In genomic region chr7:16842645-16843063, GRCm38 (mm10) we compare ENCODE assay signal across 8 mouse cellular contexts. TPM values are rescaled to one million over a fixed set of nuclear protein-coding genes. Genes with fewer than 3 reads are reported as not detected.
DNase-seq lines count a peak whose midpoint lies in the region; ATAC-seq lines count a peak whose summit lies in the region.

Gene Prkd2 (plus strand): TSS chr7:16842902.

- peaks cover 29% of the 10 kb centered on the region for H3K4me1 ChIP-seq in intestine, embryonic 15.5 days (replicated peaks)

- peak within 1 kb of the TSS; percentile 78 for H3K27ac ChIP-seq in intestine, embryonic 15.5 days

- peak within 1 kb of the TSS; percentile 99 for H3K4me2 ChIP-seq in intestine, embryonic 15.5 days (replicated peaks)

- no peaks in the 10 kb centered on the region for H3K27me3 ChIP-seq in intestine, embryonic 15.5 days (replicated peaks)

- ATAC-seq in intestine, embryonic 15.5 days: peak; percentile 89
- peak; percentile 74 for ATAC-seq in megakaryocyte-erythroid progenitor cell, adult 5-6 weeks (replicated peaks; ENCODE audit: low FRiP score, low TSS enrichment, poor library complexity, severe bottlenecking)

- H3K9me3 ChIP-seq in intestine, embryonic 15.5 days: no peaks in the 10 kb centered on the region

- H3K36me3 ChIP-seq in intestine, embryonic 15.5 days: peaks cover 28% of the 10 kb centered on the region

- under 1% methylated on average over 29 of the region's 32 CpGs for WGBS in intestine, embryonic 15.5 days

- intact Hi-C loops in left cerebral cortex, postnatal 14 days (cut with DNase I): no loop called here

- H3K9ac ChIP-seq in intestine, embryonic 15.5 days: peak within 1 kb of the TSS; percentile 71

- peak; percentile 95 for DNase-seq in adrenal gland, postnatal 10 days
- peak; percentile 93 for DNase-seq in embryo, embryonic 9.5 days (ENCODE audit: extremely low spot score)
- DNase-seq in gastrocnemius, postnatal 4 days (ENCODE audit: low spot score in 2 of 2): peak; percentile 79 to 91
- peak; percentile 80 to 89 for DNase-seq in left cerebral cortex, postnatal 14 days (ENCODE audit: low spot score in 2 of 2)
- DNase-seq in right cerebral cortex, postnatal 14 days: peak; percentile 87
- DNase-seq in urinary bladder, postnatal 36 days (ENCODE audit: low spot score in 2 of 2): peak; percentile 92 to 93

- peak within 1 kb of the TSS; percentile 55 for H3K4me3 ChIP-seq in intestine, embryonic 15.5 days (replicated peaks)

RNA-seq across cellular contexts. Expression of gene Prkd2, which starts in this region (rescaled TPM):
- 10 to 100 TPM; 22.2 to 27.2 TPM for total RNA-seq in adrenal gland, postnatal 10 days (2021)
- total RNA-seq in gastrocnemius, postnatal 4 days (2021): 10 to 100 TPM; 16.8 to 17.4 TPM
- 9.7 and 12.5 TPM in 2 replicates for polyA plus RNA-seq in intestine, embryonic 15.5 days (2015; fragmentation: Nextera tagmentation; extraction: Ambion mirVana)
- 1 to 10 TPM; 9.0 to 9.3 TPM for total RNA-seq in left cerebral cortex, postnatal 14 days (2021)
- total RNA-seq in megakaryocyte-erythroid progenitor cell, adult 5-6 weeks (2014; fragmentation: Nextera tagmentation): 14.2 and 19.8 TPM in 2 replicates
- 5.2 and 14.9 TPM in 2 replicates for total RNA-seq in megakaryocyte-erythroid progenitor cell, adult 5-6 weeks (2017)

Comparison
In these comparisons a context has a peak if more than half of its experiments do, and no peak if none do; other contexts are left out.
1. Peak in every context shown above with its lines: DNase-seq, ATAC-seq, H3K4me3 ChIP-seq and H3K27ac ChIP-seq.